Mouse (Mus musculus) ES-E14 (cell line): Measurements from ENCODE around the gene Actc1.

Experiments
- CHD2 ChIP-seq: IDR thresholded peaks from 2 replicates; pipeline ENCODE4 v1.6.1; 2014; ENCODE audit warnings: mild to moderate bottlenecking, low read depth, low read length, inconsistent platforms
- ZNF384 ChIP-seq: IDR thresholded peaks from 2 replicates; pipeline ENCODE4 v1.6.1; 2012; ENCODE audit warnings: low read depth, low read length, inconsistent platforms

DNA sequence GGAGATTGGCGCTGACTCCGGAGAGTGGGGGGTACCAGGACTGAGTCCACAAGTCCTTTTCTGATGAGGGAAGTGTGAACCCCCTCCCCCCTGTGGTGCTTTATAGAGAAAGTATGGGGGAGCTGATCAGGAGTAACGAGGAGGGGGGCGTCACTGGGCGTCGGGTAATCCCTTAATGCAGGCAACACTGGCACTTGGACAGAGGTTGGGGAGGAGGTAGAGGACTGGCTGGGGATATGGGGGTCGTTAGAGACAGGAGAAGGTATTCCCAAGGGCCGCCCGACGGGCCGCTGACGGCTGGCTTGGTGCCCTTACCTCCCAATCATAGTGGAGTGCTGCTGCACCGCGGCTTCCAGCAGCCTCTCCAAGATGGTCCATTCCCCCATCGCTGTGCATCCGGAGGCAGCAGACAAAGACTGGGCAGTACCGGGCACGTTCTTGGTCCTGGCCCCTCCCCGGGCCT is 40.6 kb downstream of the Actc1 start:
- TF ChIP-seq ZNF384 (no peak), CHD2 (no peak)
